Mouse (Mus musculus) midbrain, embryonic 12.5 days (tissue): ENCODE measurements around the gene Ankrd28. TPM values are rescaled to one million over a fixed set of nuclear protein-coding genes. Genes with fewer than 3 reads are reported as not detected.

Source experiments
- ATAC-seq: fragments of 200-750 bp; cut with Nextera tagmentation; 2 replicates; pipeline ENCODE4 v1.8.0; 2017; ENCODE audit warnings: low read depth, moderate TSS enrichment, moderate library complexity; ENCODE audit not compliant: low FRiP score
- H3K27ac ChIP-seq: fragments of 300-500 bp; sonication (generic); replicated peaks from 2 replicates; pipeline ENCODE4 v1.5.1; 2016; ENCODE audit warnings: mild to moderate bottlenecking
- H3K27me3 ChIP-seq: fragments of 300-500 bp; sonication (generic); 2 replicates; pipeline ENCODE4 v1.6.1; 2016; ENCODE audit warnings: mild to moderate bottlenecking
- H3K36me3 ChIP-seq: fragments of 300-500 bp; sonication (generic); 2 replicates; pipeline ENCODE4 v1.6.1; 2016
- H3K4me1 ChIP-seq: fragments of 300-500 bp; sonication (generic); 2 replicates; pipeline ENCODE4 v1.6.1; 2016
- H3K4me2 ChIP-seq: fragments of 300-500 bp; sonication (generic); replicated peaks from 2 replicates; pipeline ENCODE4 v1.6.1; 2016; ENCODE audit warnings: mild to moderate bottlenecking, moderate library complexity
- H3K4me3 ChIP-seq: fragments of 300-500 bp; sonication (generic); 2 replicates; pipeline ENCODE4 v1.5.1; 2016; ENCODE audit warnings: mild to moderate bottlenecking
- H3K9ac ChIP-seq: fragments of 300-500 bp; sonication (generic); replicated peaks from 2 replicates; pipeline ENCODE4 v1.6.1; 2016; ENCODE audit warnings: mild to moderate bottlenecking, moderate library complexity
- H3K9me3 ChIP-seq: fragments of 300-500 bp; sonication (generic); 2 replicates; pipeline ENCODE4 v1.6.1; 2016; ENCODE audit warnings: mild to moderate bottlenecking
- WGBS: fragments of 180-500 bp; shearing (Covaris S2); methylation state at CpG from one replicate; pipeline ENCODE4 v1.1.7; 2016; 5-methylcytosine and 5-hydroxymethylcytosine counted together
- polyA plus RNA-seq: library from polyadenylated mRNA; unstranded; fragments of >200 nt; fragmentation: Nextera tagmentation; extraction: Ambion mirVana; gene quantifications from 2 replicates; pipeline ENCODE4 v1.2.1, GENCODE M21; 2016

Ankrd28 gene
- polyA plus RNA-seq, 1 experiment from 2014 or later = 13.5 TPM

DNA sequence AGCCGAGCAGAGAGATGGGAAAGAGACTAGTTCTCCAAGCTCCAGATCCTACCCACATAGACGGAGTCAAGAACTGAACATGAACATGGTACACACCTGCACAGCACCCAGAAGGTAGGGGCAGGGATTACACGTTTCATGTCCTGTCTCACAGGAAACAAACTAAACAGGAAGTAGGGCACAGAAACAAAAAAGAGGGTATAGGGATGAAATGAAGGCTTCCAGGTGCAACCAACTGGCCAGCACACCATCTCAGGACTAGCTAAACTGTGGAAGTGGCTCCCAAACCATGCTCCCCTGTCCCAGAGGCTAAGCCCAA lies 133.5 kb downstream of the Ankrd28 start:
- Histone ChIP-seq H3K4me3 (no peak overlapping the region), H3K9me3 (no peaks in the 10 kb centered on the region), H3K9ac (no peak overlapping the region), H3K4me2 (no peak overlapping the region), H3K27me3 (no peaks in the 10 kb centered on the region), H3K27ac (no peak overlapping the region), H3K4me1 (no peaks in the 10 kb centered on the region), H3K36me3 (peaks cover 35% of the 10 kb centered on the region)
- WGBS = 90% methylated on average over 3 of the region's 3 CpGs
- no peak for ATAC-seq

DNA sequence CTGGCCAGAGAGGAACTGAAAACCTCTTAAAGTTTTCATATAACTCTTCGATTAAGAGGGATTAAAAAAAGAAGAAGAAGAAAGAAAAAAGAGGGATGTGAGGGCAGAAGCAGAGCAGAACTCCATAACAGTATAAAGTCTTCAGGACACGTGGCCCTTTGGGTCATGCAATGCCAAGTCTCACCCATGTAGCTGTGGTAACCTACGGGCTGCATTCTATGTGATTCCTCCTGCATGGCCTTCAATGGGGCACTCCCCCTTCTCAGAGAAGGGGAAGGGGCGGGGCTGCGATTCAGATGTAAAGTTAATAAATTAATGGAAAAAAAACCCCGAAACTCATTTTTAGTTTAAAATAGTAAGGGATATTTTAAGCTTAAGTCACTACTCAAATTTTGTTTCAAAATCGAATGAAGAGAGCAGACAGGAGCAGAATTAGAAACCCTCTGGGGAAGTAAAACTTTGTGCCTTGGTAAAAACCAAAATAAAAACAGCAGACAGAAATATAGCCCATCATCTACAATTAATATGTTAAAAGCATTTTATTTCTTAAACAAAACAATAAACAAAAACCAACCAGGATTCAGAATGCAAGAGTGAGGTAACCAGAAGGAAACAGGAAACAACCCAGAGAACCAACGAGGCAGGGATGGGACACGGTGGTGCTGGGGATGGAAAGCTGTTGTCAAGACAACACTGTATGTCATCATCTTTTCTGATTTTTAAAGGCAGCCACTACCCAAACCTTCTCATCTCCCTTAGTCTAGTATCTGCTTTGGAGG lies 134.1 kb downstream of the Ankrd28 start:
- ATAC-seq = no peak
- H3K27me3 ChIP-seq = no peaks in the 10 kb centered on the region
- H3K9me3 ChIP-seq = no peaks in the 10 kb centered on the region
- H3K27ac ChIP-seq = no peak overlapping the region
- no peak overlapping the region for H3K4me2 ChIP-seq
- peaks cover 30% of the 10 kb centered on the region for H3K36me3 ChIP-seq
- H3K4me1 ChIP-seq = no peaks in the 10 kb centered on the region
- no peak overlapping the region for H3K9ac ChIP-seq
- 90% methylated on average over 9 of the region's 9 CpGs for WGBS
- H3K4me3 ChIP-seq = no peak overlapping the region

DNA sequence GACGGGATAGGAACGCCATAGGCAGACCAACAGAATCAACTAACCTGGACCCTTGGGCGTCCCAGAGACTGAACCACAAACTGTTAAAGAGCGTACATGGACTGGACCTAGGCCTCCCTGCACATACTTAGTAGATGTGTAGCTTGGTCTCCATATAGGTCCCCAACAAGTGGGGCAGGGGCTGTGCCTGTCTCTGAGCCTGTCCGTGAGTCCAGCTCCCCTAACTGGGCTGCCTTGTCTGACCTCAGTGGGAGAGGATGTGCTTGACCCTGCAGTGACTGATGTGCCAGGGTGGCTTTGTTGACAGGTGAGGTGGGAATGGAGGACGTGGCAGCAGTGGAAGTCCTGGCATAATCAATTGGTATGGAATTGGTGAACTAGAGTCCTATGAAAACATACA lies 137.9 kb downstream of the Ankrd28 start:
- Histone ChIP-seq H3K9ac (no peak overlapping the region), H3K9me3 (no peaks in the 10 kb centered on the region), H3K4me1 (no peaks in the 10 kb centered on the region), H3K27ac (no peak overlapping the region), H3K4me3 (no peak overlapping the region), H3K27me3 (no peaks in the 10 kb centered on the region), H3K36me3 (peaks cover 6% of the 10 kb centered on the region; the same call in 1 of the 2 replicates), H3K4me2 (no peak overlapping the region)
- ATAC-seq = no peak
- WGBS = 91% methylated on average over 6 of the region's 6 CpGs

DNA sequence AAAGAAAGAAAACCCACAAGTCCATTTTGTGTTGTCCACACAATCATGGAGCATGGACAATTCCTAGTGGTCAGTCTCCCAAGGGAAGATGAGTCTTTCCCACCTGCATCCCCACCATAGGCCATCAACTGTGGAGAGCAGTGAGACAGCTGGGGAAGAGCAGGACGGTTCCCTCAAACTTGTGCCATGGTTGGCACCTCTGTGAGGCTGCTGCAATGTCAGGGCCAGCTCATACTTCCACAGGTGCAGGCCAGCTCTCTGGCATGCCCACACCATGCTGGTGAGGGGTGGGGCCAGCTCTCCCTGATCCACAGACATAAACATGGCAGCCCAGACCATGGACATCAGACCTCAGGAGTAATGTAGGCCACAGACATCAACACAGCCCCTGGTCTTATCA lies 144.2 kb downstream of the Ankrd28 start:
- no peaks in the 10 kb centered on the region for H3K4me1 ChIP-seq
- H3K9me3 ChIP-seq = no peaks in the 10 kb centered on the region
- H3K4me2 ChIP-seq = no peak overlapping the region
- H3K9ac ChIP-seq = no peak overlapping the region
- WGBS = 89% methylated on average over 1 of the region's 1 CpGs
- no peaks in the 10 kb centered on the region for H3K27me3 ChIP-seq
- H3K36me3 ChIP-seq = no peaks in the 10 kb centered on the region
- no peak overlapping the region for H3K4me3 ChIP-seq
- H3K27ac ChIP-seq = no peak overlapping the region
- ATAC-seq = no peak

DNA sequence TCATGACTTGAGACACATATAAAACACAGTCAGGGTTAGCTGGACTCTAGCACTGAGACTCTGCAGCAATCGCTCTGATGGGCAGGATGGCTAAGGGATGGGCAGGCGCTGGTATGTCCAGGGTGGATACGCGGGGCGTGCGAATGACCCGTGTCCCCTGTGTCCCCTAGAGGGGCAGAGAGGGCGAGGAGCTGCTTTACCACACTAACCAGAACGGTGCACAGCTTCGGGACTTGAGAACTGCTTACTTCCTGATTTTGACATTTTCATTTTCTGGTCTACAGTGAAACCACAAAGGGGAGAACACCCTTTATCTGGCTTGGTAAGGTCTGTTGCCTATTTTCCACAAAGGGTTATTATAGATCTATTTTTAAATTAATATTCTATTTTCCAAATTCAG lies 144.8 kb downstream of the Ankrd28 start:
- Histone ChIP-seq H3K27me3 (no peaks in the 10 kb centered on the region), H3K27ac (no peak overlapping the region), H3K4me1 (no peaks in the 10 kb centered on the region), H3K9ac (no peak overlapping the region), H3K9me3 (no peaks in the 10 kb centered on the region), H3K36me3 (no peaks in the 10 kb centered on the region), H3K4me3 (no peak overlapping the region), H3K4me2 (no peak overlapping the region)
- ATAC-seq = no peak
- WGBS = 88% methylated on average over 10 of the region's 10 CpGs

DNA sequence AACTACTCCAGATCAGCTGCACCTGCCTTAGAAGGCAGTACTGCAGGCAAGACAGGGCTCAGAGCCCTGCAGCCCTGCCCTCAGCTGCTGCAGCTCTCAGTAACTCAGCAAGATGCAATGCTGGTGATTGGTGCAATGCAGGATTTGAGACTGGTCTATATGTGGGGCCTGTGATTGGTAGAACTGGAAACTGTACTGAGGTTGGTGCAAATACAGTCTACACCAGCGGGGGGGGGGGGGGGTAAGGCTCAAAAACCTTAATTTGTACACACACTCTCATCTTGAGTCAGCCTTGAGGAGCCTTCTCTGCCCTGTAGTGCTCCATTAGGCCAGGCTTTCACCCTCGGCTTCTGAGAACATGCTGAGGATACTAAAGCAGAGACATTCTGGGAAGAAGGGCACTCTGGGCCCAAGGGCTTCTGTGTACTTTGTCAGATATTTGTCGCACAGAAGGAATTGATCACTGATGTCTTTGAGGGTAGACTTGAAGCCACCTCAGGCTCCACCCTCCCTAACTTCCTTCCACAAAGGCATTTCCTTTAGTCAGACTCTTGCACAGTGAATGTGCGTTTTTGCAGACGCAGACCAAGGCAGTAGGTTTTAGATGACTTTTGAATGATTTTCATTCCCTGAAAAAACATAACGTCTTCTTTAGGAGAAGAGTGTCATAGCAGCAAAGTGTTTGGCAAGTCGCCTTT lies 146.0 kb downstream of the Ankrd28 start:
- Histone ChIP-seq H3K36me3 (no peaks in the 10 kb centered on the region), H3K27ac (no peak overlapping the region)

DNA sequence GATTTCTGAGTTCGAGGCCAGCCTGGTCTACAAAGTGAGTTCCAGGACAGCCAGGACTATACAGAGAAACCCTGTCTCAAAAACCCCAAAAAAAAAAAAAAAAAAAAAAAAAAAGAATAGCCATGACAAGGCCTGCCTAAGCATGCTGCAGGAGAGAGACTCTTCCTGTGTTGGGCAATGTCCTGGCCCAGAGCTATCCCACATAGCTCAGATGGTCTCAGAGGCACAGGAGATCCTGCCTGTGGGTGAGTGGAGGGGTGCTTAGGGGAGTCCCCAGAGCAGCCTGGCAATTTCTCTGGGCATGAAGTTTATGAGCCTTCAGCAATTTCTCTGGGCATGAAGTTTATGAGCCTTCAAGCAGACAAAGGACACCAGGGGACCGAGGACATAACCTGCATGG lies 146.8 kb downstream of the Ankrd28 start:
- no peak for ATAC-seq

More for the DNA sequence above, 146.0 kb downstream of the Ankrd28 start:
- H3K9me3 ChIP-seq = no peaks in the 10 kb centered on the region
- H3K4me3 ChIP-seq = no peak overlapping the region
- WGBS = 79% methylated on average over 7 of the region's 7 CpGs
- H3K4me2 ChIP-seq = no peak overlapping the region
- no peaks in the 10 kb centered on the region for H3K4me1 ChIP-seq
- H3K9ac ChIP-seq = no peak overlapping the region
- no peak for ATAC-seq
- no peaks in the 10 kb centered on the region for H3K27me3 ChIP-seq

DNA sequence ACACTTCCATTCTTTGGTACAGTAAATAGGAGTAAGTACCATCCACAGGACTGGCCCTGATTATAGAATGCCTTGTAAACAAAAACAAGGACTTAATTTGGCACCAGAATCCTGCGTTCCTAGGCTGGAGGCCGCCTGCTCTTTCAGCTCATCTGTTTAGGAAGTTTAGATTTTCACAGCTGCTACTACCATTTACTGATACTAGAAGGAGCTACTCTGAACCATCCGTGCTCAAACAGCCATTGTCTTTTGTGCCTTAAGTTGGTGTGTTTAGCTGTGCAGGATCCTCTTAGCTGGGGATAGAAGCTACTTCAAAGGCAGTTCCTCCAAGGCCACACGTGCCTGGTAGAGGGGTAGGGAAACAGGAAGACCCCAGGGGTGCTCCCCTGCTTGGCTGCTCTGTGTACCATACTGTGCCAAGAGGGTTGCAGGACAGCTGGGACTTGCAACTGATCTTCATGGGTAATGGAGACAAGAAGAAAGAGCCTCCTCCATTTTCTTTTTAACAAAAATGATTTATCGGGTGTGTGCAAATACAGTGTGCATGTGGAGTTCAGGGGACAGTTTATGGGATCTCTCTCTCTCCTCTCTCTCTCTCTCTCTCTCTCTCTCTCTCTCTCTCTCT lies 148.4 kb downstream of the Ankrd28 start:
- no peak overlapping the region for H3K4me3 ChIP-seq
- no peak for ATAC-seq
- H3K9ac ChIP-seq = no peak overlapping the region
- H3K27me3 ChIP-seq = no peaks in the 10 kb centered on the region
- no peaks in the 10 kb centered on the region for H3K36me3 ChIP-seq
- no peaks in the 10 kb centered on the region for H3K9me3 ChIP-seq
- WGBS = 43% methylated on average over 5 of the region's 5 CpGs
- H3K4me1 ChIP-seq = no peaks in the 10 kb centered on the region
- H3K27ac ChIP-seq = no peak overlapping the region
- H3K4me2 ChIP-seq = no peak overlapping the region

More for the DNA sequence above, 146.8 kb downstream of the Ankrd28 start:
- Histone ChIP-seq H3K4me2 (no peak overlapping the region), H3K9me3 (no peaks in the 10 kb centered on the region), H3K27me3 (no peaks in the 10 kb centered on the region), H3K9ac (no peak overlapping the region), H3K36me3 (no peaks in the 10 kb centered on the region), H3K27ac (no peak overlapping the region), H3K4me1 (no peaks in the 10 kb centered on the region), H3K4me3 (no peak overlapping the region)
- WGBS = 89% methylated on average over 2 of the region's 2 CpGs

DNA sequence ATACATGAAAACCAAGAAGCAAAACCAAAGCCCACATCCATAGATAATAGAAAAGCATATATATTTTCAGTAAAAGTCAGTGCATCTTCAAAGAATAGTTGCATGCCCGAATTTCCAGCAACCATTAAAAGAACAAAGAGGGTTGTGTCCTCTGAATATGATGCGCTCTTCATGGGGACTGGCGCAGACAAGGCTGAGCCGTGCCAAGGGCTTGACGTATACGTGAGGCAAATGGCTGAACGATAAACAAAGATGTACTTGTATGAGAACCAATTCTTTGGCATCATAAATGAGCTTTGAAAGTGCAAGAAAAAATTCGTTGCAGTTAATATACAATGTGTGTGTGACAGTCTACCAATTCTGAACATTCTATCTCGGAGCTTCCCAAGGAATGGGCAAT lies 149.2 kb downstream of the Ankrd28 start:
- no peaks in the 10 kb centered on the region for H3K27me3 ChIP-seq
- H3K4me1 ChIP-seq = no peaks in the 10 kb centered on the region
- no peak for ATAC-seq
- no peak overlapping the region for H3K4me2 ChIP-seq
- H3K27ac ChIP-seq = no peak overlapping the region
- no peak overlapping the region for H3K4me3 ChIP-seq
- H3K9me3 ChIP-seq = no peaks in the 10 kb centered on the region
- H3K36me3 ChIP-seq = no peaks in the 10 kb centered on the region
- 87% methylated on average over 9 of the region's 9 CpGs for WGBS
- no peak overlapping the region for H3K9ac ChIP-seq

DNA sequence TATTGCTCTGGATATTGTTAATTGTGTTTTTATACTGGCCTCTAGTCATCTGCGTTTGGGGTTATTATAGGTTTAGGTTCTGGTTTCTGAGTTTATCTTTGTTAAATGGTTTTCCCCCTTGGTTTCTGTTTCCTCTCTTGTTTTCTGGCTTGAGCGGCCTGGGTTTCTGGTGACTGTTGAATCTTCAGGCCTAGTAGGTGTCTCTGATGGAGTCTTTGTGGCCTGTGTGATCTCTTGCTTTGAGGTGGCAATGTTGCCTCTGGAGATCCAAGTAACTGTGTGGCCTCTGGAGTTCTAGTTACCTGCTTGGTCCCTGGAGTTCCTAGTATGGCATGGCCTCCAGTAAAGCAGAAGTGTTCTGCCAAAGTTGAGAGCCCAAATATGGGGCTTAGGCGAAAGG lies 149.8 kb downstream of the Ankrd28 start:
- 90% methylated on average over 3 of the region's 3 CpGs for WGBS
- H3K4me3 ChIP-seq = no peak overlapping the region
- no peaks in the 10 kb centered on the region for H3K36me3 ChIP-seq
- no peak for ATAC-seq
- no peak overlapping the region for H3K4me2 ChIP-seq
- H3K27ac ChIP-seq = no peak overlapping the region
- no peaks in the 10 kb centered on the region for H3K4me1 ChIP-seq
- H3K9ac ChIP-seq = no peak overlapping the region
- no peaks in the 10 kb centered on the region for H3K9me3 ChIP-seq
- H3K27me3 ChIP-seq = no peaks in the 10 kb centered on the region

DNA sequence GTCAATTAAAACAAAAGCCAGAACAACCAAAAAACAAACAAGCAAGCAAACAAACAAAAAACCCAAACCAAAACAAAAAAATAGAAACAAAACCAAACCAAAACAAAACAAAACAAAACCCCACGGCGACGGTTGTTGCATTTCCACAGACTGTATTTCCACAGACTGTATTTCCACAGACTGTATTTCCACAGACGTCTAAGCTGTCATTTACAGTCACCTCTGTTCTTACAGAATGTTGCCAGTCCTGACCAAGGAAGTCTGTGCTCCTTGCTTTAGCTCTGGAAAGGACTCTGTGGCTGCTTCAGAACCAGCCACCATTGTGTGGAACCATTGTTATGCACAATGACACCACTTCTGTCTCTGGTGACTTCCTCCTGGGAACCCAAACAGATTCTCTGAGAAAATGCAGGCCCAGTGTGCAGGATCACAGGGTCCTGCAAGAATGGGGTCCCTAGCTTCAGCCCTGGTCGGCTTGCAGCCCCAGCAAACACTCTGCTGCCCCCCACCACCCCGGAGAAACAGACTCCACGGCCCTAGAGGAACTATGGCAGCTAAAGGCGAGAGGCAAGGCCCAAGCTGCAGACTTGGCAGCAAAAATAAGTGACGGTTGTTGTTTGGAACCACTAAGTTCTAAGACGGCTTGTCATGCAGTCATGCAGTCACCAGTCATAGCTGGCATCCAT lies 158.7 kb downstream of the Ankrd28 start:
- ATAC-seq = no peak
- Histone ChIP-seq H3K4me3 (no peak overlapping the region), H3K27ac (no peak overlapping the region), H3K36me3 (peaks cover 7% of the 10 kb centered on the region), H3K4me1 (peaks cover 15% of the 10 kb centered on the region), H3K4me2 (no peak overlapping the region), H3K27me3 (no peaks in the 10 kb centered on the region), H3K9ac (no peak overlapping the region), H3K9me3 (no peaks in the 10 kb centered on the region)
- WGBS = 43% methylated on average over 10 of the region's 10 CpGs
